Mouse (Mus musculus) urinary bladder, adult 2 months (tissue): Measurements from ENCODE around the gene Celf1. TPM values are rescaled to one million over a fixed set of nuclear protein-coding genes. Genes with fewer than 3 reads are reported as not detected.

Source experiments
- DNase-seq: peaks from one replicate; pipeline ENCODE4 v3.0.0; 2022; ENCODE audit warnings: low spot score
- polyA plus RNA-seq: library from polyadenylated mRNA; depleted of rRNA; stranded (reverse); fragments of >200 nt; gene quantifications from 2 replicates; pipeline ENCODE4 v1.2.3, GENCODE M21; 2012; rRNA removed

Celf1 gene
- polyA plus RNA-seq, 1 experiment = 90.7 TPM

- DNase-seq = no peak
Measured at GRCm38 (mm10) chr2:91061849-91062481, 121.8 kb downstream of the Celf1 start.

DNA sequence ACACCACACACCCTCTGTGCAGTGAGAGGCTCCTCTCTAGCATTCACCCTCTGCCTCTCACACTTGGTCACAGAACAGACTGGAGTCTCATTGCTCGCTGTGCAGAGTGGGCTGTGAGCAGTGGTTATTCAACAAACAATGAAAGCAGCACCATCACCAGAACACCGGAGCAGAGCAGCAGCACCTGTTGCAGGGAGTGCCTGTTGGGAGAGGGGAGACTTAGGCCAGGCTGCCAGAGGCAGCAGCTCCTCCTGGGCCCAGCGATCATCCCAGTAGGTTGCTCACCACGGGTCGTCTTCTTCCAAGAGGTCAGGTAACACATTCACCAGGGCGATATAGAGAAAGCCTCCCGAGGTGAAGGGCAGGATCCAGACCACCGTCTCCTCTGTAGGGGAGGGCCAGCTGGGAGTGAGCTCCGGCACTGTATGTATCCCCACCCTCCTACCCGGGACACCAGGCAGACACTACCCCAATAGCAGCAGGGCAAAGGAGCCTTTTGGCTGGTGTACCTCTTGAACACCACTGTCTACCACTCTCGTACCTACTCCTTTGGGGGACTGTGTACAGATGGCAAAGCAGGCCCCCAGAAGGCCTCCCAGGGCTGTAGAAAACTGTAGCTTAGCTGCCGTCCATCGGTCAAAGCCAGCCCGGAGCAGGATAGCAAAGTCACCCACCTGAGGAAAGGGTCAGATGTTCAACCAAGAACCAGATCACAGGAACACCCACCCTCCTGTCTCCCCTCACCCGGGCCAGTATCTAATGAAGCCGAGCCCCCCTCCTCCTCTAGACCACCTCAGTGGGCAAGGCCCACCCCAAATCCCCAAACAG is 122.8 kb downstream of the Celf1 start:
- DNase-seq = no peak

GRCm38 (mm10) chr2:91064211-91064610 is 124.0 kb downstream of the Celf1 start:
- DNase-seq = no peak

DNA sequence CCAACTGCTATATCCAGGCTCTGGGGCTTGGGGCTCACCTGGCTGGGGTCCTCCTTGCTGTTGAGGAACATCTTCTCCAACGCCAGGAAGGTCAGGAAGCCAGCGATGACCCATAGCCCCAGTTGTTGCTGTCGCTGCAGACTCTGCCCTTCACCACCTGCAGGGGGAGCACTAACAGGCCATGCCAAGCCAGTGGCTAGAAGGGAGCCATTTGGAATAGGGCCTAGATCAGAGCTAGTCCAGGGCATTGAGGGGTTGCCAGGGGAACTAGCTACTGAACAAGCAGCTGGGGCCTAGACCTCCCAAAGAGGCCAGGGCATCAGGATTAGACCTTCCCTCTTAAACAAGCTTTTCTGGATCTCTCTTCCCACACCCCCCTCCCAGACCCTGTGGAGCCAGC is 125.4 kb downstream of the Celf1 start:
- DNase-seq = no peak

DNA sequence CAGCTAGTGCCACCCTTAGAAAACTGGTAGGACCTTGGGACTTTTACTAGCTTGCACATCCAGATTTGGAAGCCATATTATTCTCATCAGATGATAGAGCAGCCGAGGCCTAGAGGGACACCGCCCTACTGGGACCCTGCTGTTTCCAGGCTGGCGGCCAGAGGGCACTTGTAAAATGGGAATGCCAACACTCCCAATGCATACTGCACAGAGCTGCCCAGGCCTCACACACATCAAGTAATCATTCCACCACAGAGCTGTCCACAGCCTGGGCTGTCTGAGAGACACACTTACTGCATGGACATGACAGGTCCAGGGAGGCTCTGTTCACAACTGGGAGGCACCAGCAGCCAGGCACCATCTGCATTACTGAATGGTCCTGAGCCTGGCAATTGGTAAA is 126.3 kb downstream of the Celf1 start:
- no peak for DNase-seq

- no peak for DNase-seq
Measured at GRCm38 (mm10) chr2:91068162-91068871, 128.1 kb downstream of the Celf1 start.

GRCm38 (mm10) chr2:91068872-91069165 is 128.6 kb downstream of the Celf1 start:
- no peak for DNase-seq

Other genes starting within 250 kb of the Celf1 start
- 43.2 and 55.3 TPM in 2 replicates for gene Fnbp4, start 195.0 kb upstream of the Celf1 start, polyA plus RNA-seq
- 2.6 and 2.9 TPM in 2 replicates for gene Agbl2, start 157.7 kb upstream of the Celf1 start, polyA plus RNA-seq
- 135 and 146 TPM in 2 replicates for gene Mtch2, start 93.2 kb upstream of the Celf1 start, polyA plus RNA-seq
- gene C1qtnf4, start 54.5 kb upstream of the Celf1 start, polyA plus RNA-seq = 4.9 and 7.2 TPM in 2 replicates
- gene Kbtbd4, start 35.6 kb upstream of the Celf1 start, polyA plus RNA-seq = 15.5 and 17.9 TPM in 2 replicates
- gene Ndufs3, start 35.6 kb upstream of the Celf1 start, polyA plus RNA-seq = 153 and 162 TPM in 2 replicates
- 0.56 and 0.81 TPM in 2 replicates for gene Rapsn, start 95.2 kb downstream of the Celf1 start, polyA plus RNA-seq
- 166 and 178 TPM in 2 replicates for gene Psmc3, start 113.6 kb downstream of the Celf1 start, polyA plus RNA-seq
- gene Slc39a13, start 130.0 kb downstream of the Celf1 start, polyA plus RNA-seq = 63.7 and 87.4 TPM in 2 replicates
- gene Spi1, start 142.0 kb downstream of the Celf1 start, polyA plus RNA-seq = 17.7 and 21.0 TPM in 2 replicates
- gene Mybpc3, start 177.8 kb downstream of the Celf1 start, polyA plus RNA-seq = 0.04 TPM in 2 replicates
- 19.7 and 20.7 TPM in 2 replicates for gene Madd, start 243.5 kb downstream of the Celf1 start, polyA plus RNA-seq